Mouse (Mus musculus) splenic B cell, adult 2 months (primary cell): ENCODE measurements at regions not wholly inside any gene's neighbourhood (a gene's known extent, or its start where the extent isn't known, plus 50 kb on each side); places are given as distances from the start of the nearest gene placed in this dataset.
A peak's percentile ranks its signal among the peaks of the same experiment; 100 is the strongest.

ENCODE experiments used
- DNase-seq: peaks from one replicate; pipeline ENCODE4 v3.0.0-alpha.2; 2011; ENCODE audit warnings: low read depth, low spot score
- H3K27me3 ChIP-seq: 2 replicates; pipeline ENCODE4 v1.6.1; 2012; ENCODE audit warnings: mild to moderate bottlenecking, low read length, moderate library complexity, mixed read lengths; ENCODE audit not compliant: control insufficient read depth, poor library complexity, insufficient read depth, severe bottlenecking
- H3K36me3 ChIP-seq: 2 replicates; pipeline ENCODE4 v1.6.1; 2012; ENCODE audit warnings: mild to moderate bottlenecking, low read length, moderate library complexity, mixed read lengths; ENCODE audit not compliant: control insufficient read depth, poor library complexity, insufficient read depth, severe bottlenecking

DNA sequence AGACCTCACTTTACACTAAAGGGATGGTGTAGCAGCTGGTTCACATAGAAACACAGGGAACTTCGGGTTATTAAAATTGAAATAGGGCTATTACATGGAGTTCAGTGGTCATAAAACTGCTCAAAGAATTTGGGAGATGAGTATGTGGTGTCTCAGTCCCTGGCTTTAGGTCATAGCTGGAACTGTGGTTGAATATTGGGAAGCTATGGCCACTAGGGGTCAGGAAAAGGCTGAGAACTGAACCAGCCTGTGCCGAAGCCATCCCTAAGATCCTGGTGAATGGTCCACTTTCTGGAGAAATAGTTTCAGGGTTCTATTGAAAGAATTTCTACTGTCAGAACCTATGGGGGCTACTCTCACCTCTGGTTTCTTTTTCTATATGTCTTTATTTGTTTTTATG, 229.0 kb downstream of the Ankrd50 start:
- H3K36me3 ChIP-seq: no peaks in the 10 kb centered on the region
- peak; percentile 15 for DNase-seq
- H3K27me3 ChIP-seq: no peaks in the 10 kb centered on the region

GRCm38 (mm10) chr3:38254896-38255295, 229.7 kb downstream of the Ankrd50 start:
- H3K36me3 ChIP-seq: no peaks in the 10 kb centered on the region
- no peak for DNase-seq
- no peaks in the 10 kb centered on the region for H3K27me3 ChIP-seq

GRCm38 (mm10) chr3:38251592-38251991, 233.1 kb downstream of the Ankrd50 start:
- DNase-seq: no peak
- H3K27me3 ChIP-seq: no peaks in the 10 kb centered on the region
- no peaks in the 10 kb centered on the region for H3K36me3 ChIP-seq

- no peaks in the 10 kb centered on the region for H3K36me3 ChIP-seq
- no peaks in the 10 kb centered on the region for H3K27me3 ChIP-seq
- DNase-seq: no peak
These were observed 234.1 kb downstream of the Ankrd50 start for GRCm38 (mm10) chr3:38250552-38250951.

- Histone ChIP-seq H3K27me3 (no peaks in the 10 kb centered on the region), H3K36me3 (no peaks in the 10 kb centered on the region)
- no peak for DNase-seq
These were observed 235.7 kb downstream of the Ankrd50 start for GRCm38 (mm10) chr3:38248941-38249340.

- Histone ChIP-seq H3K27me3 (no peaks in the 10 kb centered on the region), H3K36me3 (no peaks in the 10 kb centered on the region)
- no peak for DNase-seq
These were observed 238.2 kb downstream of the Ankrd50 start for GRCm38 (mm10) chr3:38246439-38246838.

- no peak for DNase-seq
- H3K27me3 ChIP-seq: no peaks in the 10 kb centered on the region
- H3K36me3 ChIP-seq: no peaks in the 10 kb centered on the region
These were observed 241.4 kb downstream of the Ankrd50 start for GRCm38 (mm10) chr3:38243209-38243608.

- DNase-seq: no peak
- Histone ChIP-seq H3K36me3 (no peaks in the 10 kb centered on the region), H3K27me3 (no peaks in the 10 kb centered on the region)
These were observed 247.0 kb downstream of the Ankrd50 start for GRCm38 (mm10) chr3:38237616-38238015.

DNA sequence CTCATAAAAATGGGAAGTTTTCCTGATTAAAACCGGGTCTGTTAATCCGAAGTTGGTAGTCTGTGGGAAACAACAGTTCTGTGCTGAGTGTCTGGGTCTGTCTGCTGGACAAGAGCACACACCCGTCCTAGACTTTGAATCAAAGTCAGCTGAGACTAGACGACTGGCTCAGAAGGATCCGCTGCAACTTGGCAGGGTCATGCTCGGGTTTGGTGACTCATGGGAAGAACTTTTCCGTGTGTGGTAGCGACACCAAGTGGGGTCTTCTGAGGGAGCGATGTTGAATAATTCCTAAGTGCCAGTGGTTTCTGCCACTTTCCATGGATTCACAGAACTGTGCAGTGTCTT, 248.9 kb downstream of the Ankrd50 start:
- no peaks in the 10 kb centered on the region for H3K36me3 ChIP-seq
- no peak for DNase-seq
- H3K27me3 ChIP-seq: no peaks in the 10 kb centered on the region

GRCm38 (mm10) chr3:38235033-38235735, 249.5 kb downstream of the Ankrd50 start:
- H3K36me3 ChIP-seq: no peaks in the 10 kb centered on the region
- no peak for DNase-seq
- H3K27me3 ChIP-seq: no peaks in the 10 kb centered on the region

- H3K27me3 ChIP-seq: no peaks in the 10 kb centered on the region
- DNase-seq: no peak
- no peaks in the 10 kb centered on the region for H3K36me3 ChIP-seq
These were observed 250.1 kb downstream of the Ankrd50 start for GRCm38 (mm10) chr3:38234534-38234933.

- H3K36me3 ChIP-seq: no peaks in the 10 kb centered on the region
- H3K27me3 ChIP-seq: no peaks in the 10 kb centered on the region
- no peak for DNase-seq
These were observed 250.6 kb downstream of the Ankrd50 start for GRCm38 (mm10) chr3:38234006-38234405.

GRCm38 (mm10) chr3:38233091-38233490, 251.6 kb downstream of the Ankrd50 start:
- H3K36me3 ChIP-seq: no peaks in the 10 kb centered on the region
- H3K27me3 ChIP-seq: no peaks in the 10 kb centered on the region
- DNase-seq: no peak

GRCm38 (mm10) chr3:38232111-38233076, 252.2 kb downstream of the Ankrd50 start:
- Histone ChIP-seq H3K27me3 (no peaks in the 10 kb centered on the region), H3K36me3 (no peaks in the 10 kb centered on the region)
- no peak for DNase-seq

DNA sequence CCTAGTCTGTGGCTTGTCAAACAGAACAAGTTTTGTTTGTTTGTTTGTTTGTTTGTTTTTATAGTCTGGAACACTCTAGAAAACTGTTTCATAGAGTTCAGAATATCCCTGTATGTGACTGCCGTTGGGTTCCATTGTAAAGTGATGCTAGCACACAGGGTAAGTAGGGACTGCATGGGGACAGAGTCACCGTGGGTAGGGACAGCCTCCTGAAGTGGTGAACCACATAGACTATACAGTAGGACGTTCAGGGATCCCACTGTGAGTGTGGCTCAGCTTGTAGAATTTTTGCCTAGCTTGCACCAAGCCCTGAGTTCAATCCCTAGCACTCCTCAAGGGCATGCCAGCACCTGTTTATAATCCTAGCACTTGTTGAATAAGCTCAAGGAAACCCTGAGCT, 253.1 kb downstream of the Ankrd50 start:
- DNase-seq: no peak
- Histone ChIP-seq H3K36me3 (no peaks in the 10 kb centered on the region), H3K27me3 (no peaks in the 10 kb centered on the region)
